Mouse (Mus musculus): ENCODE measurements around the gene Glis2.

Gene Glis2

GRCm38 (mm10) chr16:4583807-4584206, 10.7 kb upstream of the Glis2 start:
- DNase-seq (ENCODE audit: low read depth) = peak; percentile 82

DNA sequence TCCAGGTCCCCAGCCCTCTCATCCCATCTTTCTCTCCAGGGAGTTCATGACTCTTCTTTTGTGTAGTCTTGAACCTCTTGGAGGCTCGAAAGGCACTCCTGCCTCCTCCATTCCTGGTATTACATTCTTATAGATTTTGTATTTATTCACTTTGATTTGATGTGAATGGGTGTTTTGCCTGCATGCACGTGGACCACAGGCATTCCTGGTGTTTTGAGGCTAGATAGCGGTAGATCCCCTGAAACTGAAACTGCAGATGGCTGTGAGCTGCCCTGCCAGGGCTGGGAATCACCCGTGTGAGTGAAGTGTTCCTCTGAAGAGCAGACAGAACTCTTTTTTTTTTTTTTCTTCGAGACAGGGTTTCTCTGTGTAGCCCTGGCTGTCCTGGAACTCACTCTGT, 10.1 kb upstream of the Glis2 start:
- DNase-seq (ENCODE audit: low read depth) = peak; percentile 66

DNA sequence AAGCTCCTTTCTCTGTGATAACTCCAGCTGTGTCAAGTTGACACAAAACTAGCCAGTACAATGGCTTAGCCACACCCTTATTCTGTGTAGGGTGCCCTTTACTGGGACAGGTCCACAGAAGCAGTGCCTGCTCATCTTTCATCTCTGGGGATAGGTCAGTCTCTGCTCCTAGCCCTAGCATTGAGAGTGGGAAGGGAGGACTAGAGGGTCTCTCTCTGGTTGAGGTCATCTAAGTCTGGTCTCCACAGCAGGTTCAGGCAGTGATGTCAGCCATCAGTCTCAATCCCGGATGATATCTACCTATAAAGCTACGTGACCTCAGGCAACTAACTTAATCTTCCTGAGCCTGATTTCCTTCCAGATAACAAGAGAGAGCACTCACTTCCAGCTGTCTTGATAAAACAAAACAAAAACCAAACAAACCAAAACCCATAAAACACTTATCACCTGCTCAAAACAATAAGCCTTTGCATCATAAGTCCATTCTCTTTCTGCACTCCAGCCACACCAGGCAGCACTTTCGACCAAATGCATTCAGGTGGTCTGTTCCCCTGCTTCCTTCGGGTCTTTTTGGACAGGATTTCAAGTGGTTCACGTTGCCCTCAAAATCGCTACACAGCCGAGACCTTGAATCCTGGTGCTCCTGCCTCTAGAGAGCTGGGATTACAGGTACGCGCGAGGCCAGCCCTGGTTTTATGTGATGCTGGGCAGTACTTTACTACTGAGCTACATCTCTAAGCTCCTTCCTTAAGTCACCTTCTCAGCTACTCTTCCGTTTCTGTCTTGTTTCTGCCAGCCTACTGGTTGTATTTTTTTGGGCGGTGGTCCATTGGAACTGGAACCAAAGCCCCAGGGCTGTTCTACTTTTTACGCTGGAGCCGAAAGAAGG, 8.6 kb upstream of the Glis2 start:
- DNase-seq (ENCODE audit: low read depth) = peak; percentile 68

DNA sequence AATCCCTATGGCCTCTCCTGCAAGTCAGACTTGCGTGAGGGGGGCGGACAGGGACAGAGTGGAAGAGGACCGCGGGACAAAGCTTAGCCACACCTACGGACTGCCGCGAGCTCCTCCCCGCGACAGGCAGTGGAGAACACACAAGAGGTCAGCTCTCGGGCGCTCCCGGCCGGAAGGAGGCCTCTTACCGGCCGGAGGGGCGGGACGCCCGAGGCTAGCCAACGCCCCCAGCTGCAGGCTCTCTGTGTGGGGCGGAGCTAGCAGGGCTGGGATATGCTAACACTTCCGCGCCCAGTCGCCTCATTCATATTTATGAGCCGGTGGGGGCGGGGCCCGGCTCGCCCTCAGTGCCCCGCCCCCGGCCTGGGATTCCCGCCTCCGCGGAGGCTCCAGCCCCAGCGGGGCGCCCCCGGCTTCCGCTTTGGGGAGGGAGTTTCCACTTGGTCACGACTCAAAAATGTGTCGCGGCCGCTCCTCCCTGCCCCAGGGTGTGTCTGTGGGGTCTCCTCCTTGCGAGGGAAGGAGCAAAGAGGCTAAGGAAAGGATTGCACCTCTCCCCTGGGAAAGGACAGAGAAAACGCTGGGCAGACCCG, 7.9 kb upstream of the Glis2 start:
- DNase-seq (ENCODE audit: low read depth) = peak; percentile 99

GRCm38 (mm10) chr16:4587516-4588210, 6.8 kb upstream of the Glis2 start:
- DNase-seq (ENCODE audit: low read depth) = peak; percentile 27

DNA sequence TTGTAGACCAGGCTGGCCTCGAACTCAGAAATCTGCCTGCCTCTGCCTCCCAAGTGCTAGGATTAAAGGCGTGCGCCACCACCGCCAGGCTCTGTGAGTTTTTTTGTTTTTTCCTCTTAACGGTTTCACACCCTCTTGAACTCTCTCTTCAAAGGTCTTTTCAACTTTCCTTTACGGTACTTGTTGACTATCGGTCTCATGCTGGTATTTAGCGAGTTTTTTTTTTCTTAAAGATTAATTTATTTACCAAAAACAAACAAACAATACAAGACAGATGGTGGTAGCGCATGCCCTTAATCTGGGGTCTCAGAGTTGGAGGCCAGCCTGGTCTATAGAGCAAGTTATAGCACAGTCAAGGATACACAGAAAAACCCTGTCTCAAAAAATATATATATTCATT, 4.3 kb upstream of the Glis2 start:
- peak; percentile 58 for DNase-seq (ENCODE audit: low read depth)

GRCm38 (mm10) chr16:4592909-4593875, 1.3 kb upstream of the Glis2 start:
- DNase-seq (ENCODE audit: low read depth) = peak; percentile 67

DNA sequence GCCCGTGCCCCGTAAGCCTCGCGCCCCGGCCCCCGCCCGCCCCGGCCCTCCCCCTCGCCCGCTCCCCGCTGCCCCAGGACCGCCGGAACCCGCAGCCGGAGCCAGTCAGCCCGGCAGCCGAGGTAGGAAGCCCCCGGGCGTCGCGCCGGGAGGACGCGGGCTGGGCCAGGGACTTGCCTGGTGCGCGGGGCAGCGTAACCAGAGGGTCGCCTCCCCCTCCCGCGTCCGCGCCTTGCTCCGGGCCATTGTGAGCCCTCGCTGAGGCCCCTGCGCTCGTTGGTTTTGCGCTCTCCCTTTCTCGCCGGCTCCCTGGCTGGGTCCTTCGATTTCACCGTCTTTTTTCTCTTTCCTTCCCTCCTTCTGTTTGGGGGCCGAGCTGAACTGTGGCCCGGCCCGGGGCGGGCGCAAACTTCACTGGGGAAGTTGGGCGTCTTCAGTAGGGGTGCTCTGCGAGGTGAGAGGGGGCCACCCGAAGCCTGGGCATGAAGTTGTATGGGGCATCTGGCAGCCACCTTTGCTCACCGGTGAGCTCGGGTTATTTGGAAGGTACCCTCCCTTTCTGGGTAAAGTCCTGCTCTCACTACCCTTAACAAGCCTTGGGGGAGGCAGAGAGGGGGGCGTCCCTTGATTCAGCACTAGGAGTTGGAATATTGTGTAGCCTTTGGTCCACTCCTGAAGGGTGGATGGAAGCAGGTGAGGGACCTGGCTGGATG, 457 bp downstream of the Glis2 start:
- DNase-seq (ENCODE audit: low read depth) = peak; percentile 61

DNA sequence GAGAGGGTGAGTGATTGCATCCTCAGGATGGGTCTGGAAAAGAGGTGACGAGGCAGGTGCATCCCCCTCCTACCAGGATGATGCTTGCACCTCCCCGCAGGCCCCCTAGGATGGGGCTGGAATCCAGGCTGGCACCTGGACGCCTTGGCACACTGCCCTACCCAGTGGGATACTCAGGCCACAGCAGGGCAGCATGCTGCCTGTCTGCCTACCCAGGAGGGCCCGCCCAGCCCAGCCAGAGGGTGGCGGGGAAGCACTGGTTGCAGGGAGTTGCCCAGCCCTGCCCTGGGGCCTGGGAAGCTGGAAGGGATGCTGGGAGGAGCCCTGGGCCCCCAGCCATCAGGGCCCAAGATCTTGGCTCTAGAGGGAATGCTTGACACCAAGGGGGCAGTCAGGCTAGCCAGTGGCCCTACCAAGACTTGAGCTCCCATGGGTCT, 1.0 kb downstream of the Glis2 start:
- DNase-seq (ENCODE audit: low read depth) = no peak

GRCm38 (mm10) chr16:4596141-4596728, 1.7 kb downstream of the Glis2 start:
- no peak for DNase-seq (ENCODE audit: low read depth)

- no peak for DNase-seq (ENCODE audit: low read depth)
Observed at GRCm38 (mm10) chr16:4596836-4597235, 2.3 kb downstream of the Glis2 start.

DNA sequence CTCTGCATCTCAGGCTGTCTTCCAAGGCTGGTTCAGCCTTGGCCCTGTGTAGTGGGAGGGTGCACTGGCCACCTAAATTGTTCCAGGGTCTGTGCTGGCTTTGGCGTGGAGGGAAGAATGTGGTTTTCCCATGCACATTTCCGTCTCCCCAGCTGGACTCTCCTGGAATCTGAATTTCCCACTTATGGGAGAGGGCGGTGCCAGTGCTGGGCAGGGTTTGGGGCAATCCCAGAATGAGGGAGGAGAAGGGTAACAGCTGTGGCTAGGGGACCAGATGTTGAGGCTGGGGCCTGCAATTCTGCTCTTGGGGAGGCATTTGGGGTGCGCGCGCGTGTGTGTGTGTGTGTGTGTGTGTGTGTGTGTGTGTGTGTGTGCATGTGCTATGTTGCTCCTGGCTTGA, 2.8 kb downstream of the Glis2 start:
- DNase-seq (ENCODE audit: low read depth) = no peak

- no peak for DNase-seq (ENCODE audit: low read depth)
Observed at GRCm38 (mm10) chr16:4598041-4598440, 3.5 kb downstream of the Glis2 start.

- no peak for DNase-seq (ENCODE audit: low read depth)
Observed at GRCm38 (mm10) chr16:4598891-4599543, 4.5 kb downstream of the Glis2 start.

DNA sequence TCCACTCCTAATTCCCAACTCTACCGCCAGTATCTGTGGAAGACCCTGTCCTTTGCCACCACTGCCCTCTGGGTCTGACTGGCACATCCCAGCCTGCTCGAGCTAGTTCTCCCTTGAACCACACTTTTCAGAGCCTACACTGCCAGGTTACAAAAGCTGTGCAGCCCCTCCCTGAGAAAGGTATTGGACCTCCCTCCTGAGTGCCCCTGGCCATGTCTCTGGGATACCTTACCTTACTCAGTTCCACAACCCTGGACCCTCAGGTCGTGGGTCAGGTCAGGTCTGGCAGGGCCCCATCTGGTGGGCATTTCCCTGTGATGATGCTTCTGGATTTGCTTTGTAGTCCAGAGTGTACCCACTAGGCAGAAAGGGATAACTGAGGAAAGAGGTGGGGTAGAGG, 5.1 kb downstream of the Glis2 start:
- no peak for DNase-seq (ENCODE audit: low read depth)

DNA sequence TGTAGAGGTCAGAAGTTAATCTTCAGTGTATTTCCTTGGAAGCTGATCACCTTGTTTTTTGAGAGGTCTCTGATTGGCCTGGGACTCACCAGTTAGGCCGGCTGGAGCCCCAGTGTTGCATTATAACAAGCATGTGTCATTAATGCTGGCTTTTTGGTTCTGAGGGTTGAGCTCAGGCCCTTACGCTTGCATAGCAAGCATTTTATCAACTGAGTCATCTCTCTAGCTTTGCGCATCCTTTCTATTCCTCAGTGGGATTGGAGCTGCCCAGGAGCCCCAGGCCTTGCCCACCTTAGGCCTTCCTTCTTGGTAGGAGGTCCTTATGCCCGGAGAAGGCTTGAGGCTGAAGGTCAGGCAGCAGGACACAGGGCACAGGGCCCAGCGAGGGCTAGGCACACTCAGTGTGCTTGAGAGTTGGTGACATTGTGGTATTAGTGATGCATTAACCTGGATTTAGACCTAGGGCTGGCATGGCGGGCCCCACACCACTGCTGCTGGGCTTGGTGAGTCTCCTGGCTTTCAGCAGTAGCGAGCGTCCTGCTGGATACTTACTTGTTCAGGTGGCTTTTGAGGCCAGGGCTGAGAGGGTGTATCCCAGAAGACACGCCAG, 6.3 kb downstream of the Glis2 start:
- no peak for DNase-seq (ENCODE audit: low read depth)

GRCm38 (mm10) chr16:4602189-4602588, 7.7 kb downstream of the Glis2 start:
- DNase-seq (ENCODE audit: low read depth) = no peak

DNA sequence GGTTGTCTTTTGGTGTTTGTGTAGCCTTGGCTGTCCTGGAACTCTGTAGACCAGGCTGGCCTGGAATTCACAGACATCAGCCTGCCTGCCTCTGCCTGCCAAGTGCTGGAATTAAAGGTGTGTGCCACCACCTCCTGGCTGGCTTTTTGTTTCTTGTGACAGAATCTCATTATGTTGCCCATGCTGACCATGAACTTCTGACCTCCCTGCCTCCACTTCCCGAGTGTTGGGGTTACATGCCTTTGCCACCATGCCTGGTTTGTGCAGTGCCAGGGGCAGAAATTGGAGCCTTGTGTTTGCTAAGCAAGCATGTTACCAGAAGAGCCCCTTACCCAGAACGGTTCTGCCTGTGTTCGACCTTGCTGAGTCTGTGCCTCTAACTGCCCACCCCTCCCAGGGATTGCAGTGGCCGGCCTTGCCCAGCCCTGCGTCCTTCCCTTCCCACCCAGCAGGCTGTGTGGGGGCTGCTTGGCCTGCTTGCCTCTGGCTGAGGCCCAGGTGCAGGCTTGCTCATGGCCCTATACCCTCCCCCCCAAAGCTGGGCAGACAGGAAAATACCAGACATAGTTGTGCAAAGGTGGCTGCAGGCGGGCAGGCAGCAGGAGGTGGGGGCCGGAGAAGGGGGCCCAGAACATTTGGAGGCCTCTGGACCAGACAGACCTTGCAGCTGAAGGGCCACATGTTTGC, 8.4 kb downstream of the Glis2 start:
- DNase-seq (ENCODE audit: low read depth) = no peak

DNA sequence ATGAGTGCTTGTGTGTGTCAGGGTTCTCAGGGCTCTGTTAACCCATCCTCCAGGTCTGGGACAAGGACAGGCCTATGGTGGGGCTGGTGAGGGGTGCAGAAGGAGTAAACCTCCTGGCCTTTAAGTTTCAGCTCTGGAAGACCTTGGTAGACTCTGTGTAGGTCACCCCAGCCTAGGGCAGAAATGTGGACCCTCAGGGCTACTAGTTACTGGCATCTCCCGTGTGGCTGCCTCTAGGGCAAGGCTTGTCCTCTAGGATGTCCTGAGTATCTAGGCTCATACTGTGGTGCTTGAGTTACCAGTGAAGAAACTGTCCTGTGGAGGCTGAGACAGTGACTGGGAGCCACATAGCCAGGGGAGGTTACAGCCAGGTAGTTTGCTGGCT, 8.9 kb downstream of the Glis2 start:
- no peak for DNase-seq (ENCODE audit: low read depth)

Measured in induced T-regulatory cell, adult 2 months (primary cell).